Mouse (Mus musculus): ENCODE measurements around the gene Rsrc1.

- no peak for TF ChIP-seq CTCF (IDR thresholded peaks at IDR 0.05; ENCODE audit: extremely low read depth, insufficient read length, insufficient replicate concordance, low read depth, low read length)
- no peak for TF ChIP-seq POLR2A (IDR thresholded peaks at IDR 0.05; ENCODE audit: low read depth, low read length)
These were observed 3.3 kb upstream of the Rsrc1 start for GRCm38 (mm10) chr3:66977811-66978456.

Measured in small intestine, adult 2 months (tissue).